Mouse (Mus musculus): ENCODE measurements around the gene Prdm1.

DNA sequence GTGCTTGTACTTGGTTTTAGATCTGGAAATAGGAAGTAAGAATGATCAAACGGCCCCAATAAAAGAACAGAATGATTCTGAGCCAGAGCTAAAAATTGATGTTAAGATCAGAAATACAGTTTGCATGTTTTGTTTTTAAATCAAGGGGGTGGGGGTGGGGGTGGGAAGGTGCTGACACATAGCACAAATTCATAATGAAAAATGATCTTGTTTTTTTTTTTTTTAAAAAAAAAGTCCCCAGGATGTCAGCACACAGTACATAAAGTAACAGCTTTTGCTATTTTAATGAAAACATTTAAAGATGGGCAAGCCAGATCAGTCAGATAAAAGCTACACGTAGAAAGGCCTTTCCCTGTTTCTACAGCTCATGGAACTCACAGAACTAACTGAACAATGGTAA lies 74.2 kb downstream of the Prdm1 start:
- TF ChIP-seq CHD2 (IDR thresholded peaks at IDR 0.05; ENCODE audit: low read depth, low read length) (no peak), HCFC1 (IDR thresholded peaks at IDR 0.05; ENCODE audit: borderline replicate concordance, insufficient read depth, low read length) (no peak)
